Mouse (Mus musculus) kidney, adult 2 months (tissue): ENCODE data around the gene Nell1.

Experiments used
- CTCF ChIP-seq: fragments of 200-500 bp; conservative IDR thresholded peaks from 2 replicates; pipeline ENCODE4 v1.5.1; 2011; ENCODE audit warnings: low read depth, mild to moderate bottlenecking, control low read depth, low read length, moderate library complexity, mixed read lengths; ENCODE audit not compliant: insufficient read depth, insufficient read length
- POLR2A ChIP-seq: fragments of 200-500 bp; IDR thresholded peaks from one replicate; pipeline ENCODE4 v1.6.1; 2011; ENCODE audit warnings: low read depth, low read length, control low read depth

- TF ChIP-seq CTCF (no peak), POLR2A (no peak)
These were observed 445.3 kb downstream of the Nell1 start for GRCm38 (mm10) chr7:50419976-50420375.
